Mouse (Mus musculus) cerebellum, adult 11 months (tissue): ENCODE results near the gene Prkd2.
A peak's percentile ranks its signal among the peaks of the same experiment; 100 is the strongest.

ENCODE experiments used
- DNase-seq: peaks from one replicate; pipeline ENCODE4 v3.0.0; 2022

Prkd2 gene

GRCm38 (mm10) chr7:16842645-16843063, at the start of gene Prkd2:
Gene Prkd2, plus strand, starts transcription at chr7:16842902.
- peak; percentile 80 for DNase-seq

- no peak for DNase-seq
Observed at GRCm38 (mm10) chr7:16793010-16793725, 49.5 kb upstream of the Prkd2 start.

- no peak for DNase-seq
Observed at GRCm38 (mm10) chr7:16794886-16795285, 47.8 kb upstream of the Prkd2 start.

GRCm38 (mm10) chr7:16804409-16805028, 38.2 kb upstream of the Prkd2 start:
- no peak for DNase-seq

GRCm38 (mm10) chr7:16807936-16808335, 34.8 kb upstream of the Prkd2 start:
- no peak for DNase-seq

- no peak for DNase-seq
Observed at GRCm38 (mm10) chr7:16808647-16809046, 34.1 kb upstream of the Prkd2 start.

GRCm38 (mm10) chr7:16809739-16810138, 33.0 kb upstream of the Prkd2 start:
- peak; percentile 69 for DNase-seq

- DNase-seq = no peak
Observed at GRCm38 (mm10) chr7:16810399-16810919, 32.2 kb upstream of the Prkd2 start.

GRCm38 (mm10) chr7:16810920-16811648, 31.6 kb upstream of the Prkd2 start:
- peak; percentile 59 for DNase-seq

GRCm38 (mm10) chr7:16811649-16812070, 31.0 kb upstream of the Prkd2 start:
- no peak for DNase-seq

- no peak for DNase-seq
Observed at GRCm38 (mm10) chr7:16812505-16812904, 30.2 kb upstream of the Prkd2 start.

GRCm38 (mm10) chr7:16815351-16815941, 27.3 kb upstream of the Prkd2 start, which contains the start of gene Strn4:
Gene Strn4, plus strand, starts transcription at chr7:16815889.
- DNase-seq = peak; percentile 42

- DNase-seq = peak; percentile 80
Observed at GRCm38 (mm10) chr7:16816078-16816474, 26.6 kb upstream of the Prkd2 start.

GRCm38 (mm10) chr7:16816475-16817122, 26.1 kb upstream of the Prkd2 start, which contains the start of gene Fkrp:
Gene Fkrp, minus strand, starts transcription at chr7:16816732.
- peak; percentile 58 for DNase-seq

GRCm38 (mm10) chr7:16817693-16818092, 25.0 kb upstream of the Prkd2 start:
- DNase-seq = no peak

GRCm38 (mm10) chr7:16819794-16820193, 22.9 kb upstream of the Prkd2 start:
- DNase-seq = no peak

- DNase-seq = no peak
Observed at GRCm38 (mm10) chr7:16820271-16820763, 22.4 kb upstream of the Prkd2 start.

GRCm38 (mm10) chr7:16821091-16821490, 21.6 kb upstream of the Prkd2 start:
- no peak for DNase-seq

GRCm38 (mm10) chr7:16821669-16822101, 21.0 kb upstream of the Prkd2 start:
- no peak for DNase-seq

GRCm38 (mm10) chr7:16823734-16824133, 19.0 kb upstream of the Prkd2 start:
- no peak for DNase-seq

- no peak for DNase-seq
Observed at GRCm38 (mm10) chr7:16825785-16826184, 16.9 kb upstream of the Prkd2 start.

- DNase-seq = no peak
Observed at GRCm38 (mm10) chr7:16826571-16826970, 16.1 kb upstream of the Prkd2 start.
